Mouse (Mus musculus) brain, embryonic 14.5 days (tissue): ENCODE measurements around the gene Sugct.

ENCODE experiments used
- CTCF ChIP-seq: fragments of 200-500 bp; IDR thresholded peaks from 2 replicates; pipeline ENCODE4 v1.5.1; 2012; ENCODE audit warnings: inconsistent platforms, mild to moderate bottlenecking, moderate library complexity, borderline replicate concordance; ENCODE audit not compliant: insufficient read depth, insufficient read length; ENCODE audit errors: extremely low read depth
- POLR2A ChIP-seq: fragments of 200-500 bp; IDR thresholded peaks from 2 replicates; pipeline ENCODE4 v1.6.1; 2012; ENCODE audit warnings: mild to moderate bottlenecking, inconsistent platforms, borderline replicate concordance; ENCODE audit not compliant: poor library complexity, insufficient read depth, insufficient read length, severe bottlenecking; ENCODE audit errors: extremely low read depth

- TF ChIP-seq POLR2A (no peak), CTCF (no peak)
Measured at GRCm38 (mm10) chr13:16915697-16916096, 779.7 kb downstream of the Sugct start.
